Comparison of ENCODE assay signal across 15 mouse cellular contexts in genomic region chr13:120096241-120096937, GRCm38 (mm10). TPM values are rescaled to one million over a fixed set of nuclear protein-coding genes. Genes with fewer than 3 reads are reported as not detected.
DNase-seq lines count a peak whose midpoint lies in the region; ATAC-seq and TF ChIP-seq lines count a peak whose summit lies in the region.
"Not testable (repeated sequence)": the region's sequence is repeated elsewhere in the genome, so short reads cannot be mapped to it uniquely, and the experiment has no call there.
"Had no signal": no experiment of that assay in that cellular context is flagged by ENCODE, and none has a peak within 500 bp of the region (broad histone marks: within the 10 kb centered on the region; RNA-seq: fewer than 3 reads in every experiment).

No protein-coding gene starts in this region.

- H3K4me1 ChIP-seq in bone marrow macrophage, adult 2 months (ENCODE audit: control insufficient read depth, insufficient read depth, low read length); heart, embryonic 15.5 days (replicated peaks); intestine, embryonic 14.5 days (replicated peaks; ENCODE audit: control insufficient read depth, insufficient read depth, low read length); limb, embryonic 14.5 days (ENCODE audit: control insufficient read depth, insufficient read depth, low read length); neural tube, embryonic 13.5 days (replicated peaks): not testable (repeated sequence)

- not testable (repeated sequence) for H3K27ac ChIP-seq in bone marrow macrophage, adult 2 months (ENCODE audit: insufficient read depth, low read depth, low read length); heart, embryonic 15.5 days; intestine, embryonic 14.5 days (ENCODE audit: low read depth); limb, embryonic 14.5 days (replicated peaks; ENCODE audit: low read depth, low read length); neural tube, embryonic 13.5 days (replicated peaks)

- peak overlapping the region; percentile 53 for H3K4me2 ChIP-seq in heart, embryonic 15.5 days
- H3K4me2 ChIP-seq in intestine, embryonic 14.5 days (ENCODE audit: low read length): peak overlapping the region; percentile 30; the same call in 1 of the 2 replicates
- H3K4me2 ChIP-seq in limb, embryonic 14.5 days (replicated peaks; ENCODE audit: low read depth, low read length, severe bottlenecking): peak overlapping the region; percentile 19; the same call in 1 of the 2 replicates
- peak overlapping the region; percentile 27; the same call in 1 of the 2 replicates for H3K4me2 ChIP-seq in neural tube, embryonic 13.5 days

- WGBS in heart, embryonic 15.5 days: under 1% methylated on average over 26 of the region's 38 CpGs
- under 1% methylated on average over 23 of the region's 38 CpGs for WGBS in intestine, embryonic 14.5 days
- 2% methylated on average over 22 of the region's 38 CpGs for WGBS in limb, embryonic 14.5 days
- under 1% methylated on average over 25 of the region's 38 CpGs for WGBS in neural tube, embryonic 13.5 days

- 0 out of 2 replicates have a peak, but pooled peaks have one; percentile 36 for ATAC-seq in erythroblast, adult 5-6 weeks (replicated peaks; ENCODE audit: low FRiP score, poor library complexity, severe bottlenecking)
- ATAC-seq in heart, embryonic 15.5 days (replicated peaks; ENCODE audit: insufficient number of reproducible peaks, insufficient read depth, low FRiP score, low read depth): not testable (repeated sequence)
- ATAC-seq in intestine, embryonic 14.5 days (replicated peaks; ENCODE audit: low FRiP score, low TSS enrichment, low read depth): peak; percentile 78
- ATAC-seq in limb, embryonic 14.5 days (ENCODE audit: low FRiP score, low read depth): peak; percentile 69
- ATAC-seq in megakaryocyte, adult 5-6 weeks (ENCODE audit: poor library complexity, severe bottlenecking): peak; percentile 54
- ATAC-seq in neural tube, embryonic 13.5 days (ENCODE audit: low read depth): peak; percentile 13; the same call in 1 of the 2 replicates

- peak; percentile 67 for DNase-seq in intestine, embryonic 14.5 days (ENCODE audit: low spot score)
- peak; percentile 2 for DNase-seq in limb, embryonic 14.5 days (ENCODE audit: low spot score)
- DNase-seq in urinary bladder, adult 18-20 months (ENCODE audit: low spot score in 2 of 2): peak; percentile 0 to 18

- H3K4me3 ChIP-seq in bone marrow macrophage, adult 2 months (ENCODE audit: insufficient read depth, low read length): peak overlapping the region; percentile 48
- H3K4me3 ChIP-seq in heart, embryonic 15.5 days: peak overlapping the region; percentile 38
- H3K4me3 ChIP-seq in intestine, embryonic 14.5 days (ENCODE audit: low read depth, low read length): peak overlapping the region; percentile 8; the same call in 1 of the 2 replicates
- H3K4me3 ChIP-seq in limb, embryonic 14.5 days (replicated peaks; ENCODE audit: low read length): peak overlapping the region; percentile 17; the same call in 1 of the 2 replicates
- not testable (repeated sequence) for H3K4me3 ChIP-seq in neural tube, embryonic 13.5 days

- H3K9ac ChIP-seq in heart, embryonic 15.5 days; intestine, embryonic 14.5 days (ENCODE audit: low read length); limb, embryonic 14.5 days (ENCODE audit: low read depth, low read length, severe bottlenecking); neural tube, embryonic 13.5 days: not testable (repeated sequence)

- not testable (repeated sequence) for TF ChIP-seq POLR2A in bone marrow macrophage, adult 2 months (IDR thresholded peaks at IDR 0.05; ENCODE audit: borderline replicate concordance, low read depth, low read length); limb, embryonic 14.5 days (IDR thresholded peaks at IDR 0.05; ENCODE audit: borderline replicate concordance, extremely low read depth, insufficient read depth, insufficient read length)

- TF ChIP-seq CTCF in bone marrow macrophage, adult 2 months (IDR thresholded peaks at IDR 0.05; ENCODE audit: low read depth, low read length): not testable (repeated sequence)

- not testable (repeated sequence) for H3K27me3 ChIP-seq in heart, embryonic 15.5 days; intestine, embryonic 14.5 days (replicated peaks; ENCODE audit: control insufficient read depth, insufficient read depth, low read length); limb, embryonic 14.5 days (ENCODE audit: control insufficient read depth, insufficient read depth, low read length); neural tube, embryonic 13.5 days

- not testable (repeated sequence) for H3K36me3 ChIP-seq in heart, embryonic 15.5 days; intestine, embryonic 14.5 days (ENCODE audit: control insufficient read depth, insufficient read depth, low read length); limb, embryonic 14.5 days (ENCODE audit: control insufficient read depth, insufficient read depth, low read length); neural tube, embryonic 13.5 days

- H3K9me3 ChIP-seq in heart, embryonic 15.5 days (replicated peaks); intestine, embryonic 14.5 days (ENCODE audit: control insufficient read depth, low read length); limb, embryonic 14.5 days (ENCODE audit: control insufficient read depth, low read length); neural tube, embryonic 13.5 days: not testable (repeated sequence)

RNA-seq across cellular contexts. Expression of gene Gm20767, which starts 43.7 kb away (rescaled TPM):
- polyA plus RNA-seq in bone marrow macrophage, adult 2 months (2012; ENCODE audit: insufficient read depth, insufficient read length, missing spikeins): not detected in 2 replicates
- not detected in 2 replicates for total RNA-seq in erythroblast, adult 5-6 weeks (2015; ENCODE audit: low replicate concordance)
- total RNA-seq in erythroblast, adult 5-6 weeks (2017; ENCODE audit: low replicate concordance): not detected in 2 replicates
- not detected in 2 replicates for polyA plus RNA-seq in heart, embryonic 15.5 days (2015; fragmentation: Nextera tagmentation; extraction: Ambion mirVana)
- polyA plus RNA-seq in intestine, embryonic 14.5 days (2014; fragmentation: Nextera tagmentation; extraction: Ambion mirVana): not detected in 2 replicates
- not detected in 2 replicates for polyA plus RNA-seq in limb, embryonic 14.5 days (2012; rRNA removed)
- polyA plus RNA-seq in limb, embryonic 14.5 days (2014; fragmentation: Nextera tagmentation; extraction: Ambion mirVana): not detected in 2 replicates
- not detected in 2 replicates for total RNA-seq in megakaryocyte, adult 5-6 weeks (2015)
- total RNA-seq in megakaryocyte, adult 5-6 weeks (2017): not detected in 2 replicates
- polyA plus RNA-seq in neural tube, embryonic 13.5 days (2015; fragmentation: Nextera tagmentation; extraction: Ambion mirVana): not detected in 2 replicates
- total RNA-seq: adrenal gland, postnatal 10 days; G1E; heart, adult 8-10 months; layer of hippocampus, adult 2 months; left cerebral cortex, postnatal 36 days had no signal
- polyA plus RNA-seq: frontal cortex, adult 2 months; G1E; urinary bladder, adult 2 months had no signal

RNA-seq across cellular contexts. Expression of gene Gm21188, which starts 44.4 kb away (rescaled TPM):
- polyA plus RNA-seq in bone marrow macrophage, adult 2 months (2012; ENCODE audit: insufficient read depth, insufficient read length, missing spikeins): 217 and 233 TPM in 2 replicates
- total RNA-seq in erythroblast, adult 5-6 weeks (2015; ENCODE audit: low replicate concordance): 42.4 and 52.3 TPM in 2 replicates
- 12.4 and 14.4 TPM in 2 replicates for total RNA-seq in erythroblast, adult 5-6 weeks (2017; ENCODE audit: low replicate concordance)
- polyA plus RNA-seq in heart, embryonic 15.5 days (2015; fragmentation: Nextera tagmentation; extraction: Ambion mirVana): not detected in 2 replicates
- not detected in 2 replicates for polyA plus RNA-seq in intestine, embryonic 14.5 days (2014; fragmentation: Nextera tagmentation; extraction: Ambion mirVana)
- polyA plus RNA-seq in limb, embryonic 14.5 days (2012; rRNA removed): 0.03 TPM in 1 of 2 replicates, not detected in the other
- 0.19 TPM in 1 of 2 replicates, not detected in the other for polyA plus RNA-seq in limb, embryonic 14.5 days (2014; fragmentation: Nextera tagmentation; extraction: Ambion mirVana)
- total RNA-seq in megakaryocyte, adult 5-6 weeks (2015): 248 and 273 TPM in 2 replicates
- 152 and 161 TPM in 2 replicates for total RNA-seq in megakaryocyte, adult 5-6 weeks (2017)
- 0.10 TPM in 1 of 2 replicates, not detected in the other for polyA plus RNA-seq in neural tube, embryonic 13.5 days (2015; fragmentation: Nextera tagmentation; extraction: Ambion mirVana)
- total RNA-seq: layer of hippocampus, adult 2 months had no signal

Comparison
In these comparisons a context has a peak if more than half of its experiments do, and no peak if none do; other contexts are left out.
1. DNase-seq: peak in every context shown above with its lines; median percentile 67 in intestine, embryonic 14.5 days; 9 in urinary bladder, adult 18-20 months; 2 in limb, embryonic 14.5 days.
2. RNA of gene Gm21188, which starts 44.4 kb away (polyA plus RNA-seq): 217 to 233 TPM in bone marrow macrophage, adult 2 months; 0.03 to 0.19 TPM in limb, embryonic 14.5 days, 0.10 TPM in neural tube, embryonic 13.5 days, not detected in heart, embryonic 15.5 days and not detected in intestine, embryonic 14.5 days; every median in the first group is over 100 times any median in the second.
3. Peak in every context shown above with its lines, with median percentiles within 50 percentile points of each other: H3K4me2 ChIP-seq.